Mouse (Mus musculus) regulatory T cell (primary cell): ENCODE measurements around the gene Sftpd.

Source experiments
- in situ Hi-C: fragments of 300-600 bp; cut with MboI, MseI; formaldehyde crosslinking; loops from one replicate; pipeline ENCODE4 v1.15.1; 2025; ENCODE audit warnings: high pct_unique_total_duplicates

Sftpd gene

DNA sequence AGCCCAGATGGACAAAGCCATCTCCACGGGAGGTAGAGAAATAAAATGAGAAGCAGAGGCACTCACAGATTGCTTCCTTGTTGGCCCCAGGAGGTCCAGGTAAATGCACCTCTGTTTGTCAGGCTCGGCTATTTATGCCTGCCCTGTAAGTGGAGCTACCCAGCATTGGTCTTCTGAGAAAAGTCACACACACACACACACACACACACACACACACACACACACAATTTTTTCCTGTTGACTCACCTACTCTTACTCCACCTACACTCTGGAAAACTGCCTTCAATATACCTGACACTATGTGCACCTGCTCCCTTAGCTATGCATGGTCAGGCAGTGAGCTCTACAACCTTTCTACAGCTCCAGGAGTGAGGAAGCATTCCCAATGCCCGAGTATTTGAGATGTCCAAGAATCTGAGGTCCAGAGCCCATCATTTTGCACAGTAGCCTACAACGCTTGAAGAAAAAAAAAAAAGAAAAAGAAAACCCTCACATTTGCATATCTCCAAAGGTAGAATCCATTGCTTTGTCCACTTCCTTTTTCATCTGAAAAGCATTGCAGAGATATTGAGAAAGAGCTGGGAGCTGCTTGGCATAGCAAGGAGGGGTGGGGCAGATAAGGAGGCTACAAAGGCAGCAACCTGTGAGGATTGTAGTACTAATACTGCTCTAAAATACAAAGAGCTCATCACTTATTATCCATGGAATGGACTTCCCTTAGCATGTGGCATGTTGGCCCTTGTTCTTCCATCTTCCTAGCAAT is at the start of gene Sftpd:
Gene Sftpd (minus strand): TSS at position 91 of the 763 bp plus-strand sequence.
- in situ Hi-C loops: no loop called here

DNA sequence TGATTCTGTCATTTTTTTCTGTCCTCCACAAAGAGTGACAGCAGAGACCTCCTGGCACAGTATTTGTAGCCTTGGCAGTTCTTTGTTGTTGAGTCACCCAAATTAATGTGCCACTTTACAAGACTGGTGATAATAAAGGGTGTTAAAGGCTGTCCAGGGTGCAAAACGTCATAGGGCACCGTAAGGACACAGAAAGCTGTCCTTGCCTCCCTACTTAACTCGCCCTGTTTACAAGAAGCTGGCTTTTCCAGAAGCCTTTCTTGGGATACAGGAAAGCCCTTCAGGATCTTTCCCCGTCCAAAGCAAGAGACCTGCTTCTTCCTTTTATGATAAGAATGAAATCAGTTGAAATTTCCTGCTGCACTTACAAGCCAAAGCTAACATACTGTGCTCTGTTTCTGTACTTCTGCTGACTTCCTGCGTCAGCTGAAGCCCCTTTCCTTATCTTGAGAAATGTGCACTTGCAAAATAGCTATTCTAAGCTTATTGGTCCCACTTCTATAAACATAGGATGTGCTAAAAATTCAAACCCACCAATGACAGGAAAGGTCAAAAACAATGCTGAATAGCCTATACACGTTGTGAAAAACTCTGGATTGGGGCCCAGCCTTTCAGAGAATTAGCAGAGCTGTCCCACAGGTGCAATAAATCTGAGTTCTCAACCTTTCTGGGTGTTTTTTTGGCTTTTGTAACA is 13.2 kb upstream of the Sftpd start:
- in situ Hi-C loops: no loop called here

DNA sequence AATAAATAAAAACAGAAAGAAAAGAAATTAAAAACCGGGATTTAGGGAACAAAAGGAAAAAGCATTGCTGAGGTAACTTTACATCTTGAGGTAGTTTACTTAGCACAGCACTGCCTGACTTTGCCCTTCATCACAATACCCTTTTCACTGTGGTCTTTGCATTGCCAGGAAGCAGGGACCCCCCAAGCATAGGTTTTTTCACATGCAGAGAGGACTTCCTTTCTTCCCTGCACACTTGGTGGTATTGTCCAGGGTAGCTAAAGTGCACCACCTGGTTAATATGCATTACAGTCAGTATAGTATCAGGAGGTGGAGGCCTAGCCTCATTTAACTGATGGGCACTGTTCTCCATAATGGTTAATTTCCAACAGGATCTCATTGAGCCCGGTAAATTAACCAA is 4.5 kb upstream of the Sftpd start:
- in situ Hi-C loops: no loop called here

DNA sequence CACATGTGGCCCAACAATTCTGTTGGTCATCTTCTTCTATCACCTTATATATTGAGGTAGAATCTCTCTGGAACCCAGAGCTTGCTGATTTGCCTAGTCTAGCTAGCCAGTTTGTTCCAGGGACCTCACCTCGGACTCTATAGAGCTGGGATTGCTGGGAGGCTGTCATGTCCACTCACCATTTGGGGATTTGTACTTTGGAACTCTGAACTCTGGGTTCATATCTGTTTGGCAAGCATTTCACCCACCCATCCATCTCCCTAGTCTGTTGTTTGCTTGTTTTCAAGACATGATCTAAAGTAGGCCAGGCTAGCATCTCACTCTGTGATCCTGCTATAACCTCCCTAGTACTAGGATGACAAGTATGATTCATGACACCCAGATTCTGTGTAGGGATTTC is 10.1 kb downstream of the Sftpd start:
- in situ Hi-C loops: loop anchor here (25.0 kb wide), 1 partner anchor 737 kb away; the partner anchor contains the start of genes 1700049E17Rik1 and Gm7980

DNA sequence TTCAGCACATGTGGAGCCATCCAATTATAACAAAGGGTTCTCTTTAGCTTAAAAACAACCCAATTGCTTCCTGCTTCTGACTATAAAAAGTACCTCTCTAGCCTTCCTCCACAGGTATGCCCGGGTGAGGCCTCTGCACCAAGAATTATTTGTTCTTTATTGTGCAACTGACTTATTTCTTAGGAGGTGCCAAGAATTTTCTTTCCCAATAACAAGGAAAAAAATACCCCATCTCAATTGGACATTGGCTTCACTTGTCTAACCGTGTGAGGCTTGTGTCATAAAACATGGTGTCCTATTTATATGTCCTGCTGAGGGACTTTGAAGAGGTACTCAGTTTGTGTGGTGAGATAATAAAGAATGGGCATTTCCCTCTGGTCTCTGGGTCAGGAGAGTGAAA is 14.4 kb downstream of the Sftpd start:
- in situ Hi-C loops: loop anchor here (25.0 kb wide), 1 partner anchor 742 kb away; the partner anchor contains the start of genes 1700049E17Rik1 and Gm7980

DNA sequence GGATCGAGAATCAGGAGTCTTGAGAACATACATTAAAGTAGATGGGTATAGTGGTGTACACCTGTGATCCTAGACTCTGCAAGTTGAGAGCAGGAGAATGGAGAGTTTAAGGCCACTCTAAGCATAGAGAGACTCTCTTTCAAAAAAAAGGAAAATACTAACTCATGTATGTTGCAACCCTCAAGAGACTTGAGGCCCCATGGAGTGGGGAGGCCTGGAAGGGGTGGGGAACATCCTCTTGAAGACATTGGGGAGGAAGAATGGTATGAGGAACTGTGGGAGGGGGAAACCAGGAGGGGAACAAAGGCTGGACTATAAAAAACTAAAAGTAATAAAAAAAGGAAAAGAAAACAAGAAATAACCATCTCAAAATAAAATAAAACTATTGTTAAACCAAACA is 16.4 kb downstream of the Sftpd start:
- in situ Hi-C loops: loop anchor here (25.0 kb wide), 1 partner anchor 744 kb away; the partner anchor contains the start of genes 1700049E17Rik1 and Gm7980

DNA sequence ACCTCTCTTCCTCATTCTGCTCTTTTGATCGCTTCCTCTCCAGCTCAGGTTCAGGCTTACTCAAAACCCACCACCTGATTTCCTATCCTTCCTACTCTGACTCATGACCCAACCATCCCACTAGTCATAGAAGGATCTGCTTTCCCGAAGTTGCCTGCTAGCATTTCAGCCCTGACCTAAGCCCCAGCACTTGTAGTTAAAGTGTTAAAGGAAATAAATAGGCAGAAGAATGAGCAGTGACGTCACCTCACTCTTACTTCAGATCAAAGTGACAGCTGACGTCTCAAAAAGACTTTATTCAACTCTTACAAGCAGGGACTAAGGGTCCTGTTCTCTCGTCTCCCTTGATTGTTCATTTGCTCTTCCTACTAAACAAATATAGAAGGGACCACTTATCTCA is 17.7 kb downstream of the Sftpd start:
- in situ Hi-C loops: loop anchor here (25.0 kb wide), 1 partner anchor 745 kb away; the partner anchor contains the start of genes 1700049E17Rik1 and Gm7980

DNA sequence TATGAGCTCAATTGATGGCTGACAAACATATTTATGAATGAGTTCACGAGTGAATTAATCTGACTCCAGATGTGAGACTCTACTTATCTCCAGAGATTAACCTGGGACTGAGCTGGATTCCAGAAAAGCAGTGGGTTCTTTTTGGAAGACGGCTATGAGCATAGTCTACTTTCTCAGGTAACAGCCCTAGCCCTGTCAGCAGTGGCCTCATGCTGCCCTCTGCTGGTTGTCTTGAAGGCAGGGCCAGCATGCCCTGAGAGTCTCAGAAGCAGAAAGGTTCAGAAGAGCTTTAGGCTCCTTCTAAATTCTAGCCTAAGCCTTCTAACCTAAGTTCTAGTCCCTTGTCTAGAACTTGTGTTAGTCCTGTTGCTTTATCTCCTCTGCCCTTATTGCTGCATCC is 22.3 kb downstream of the Sftpd start:
- in situ Hi-C loops: loop anchor here (25.0 kb wide), 1 partner anchor 750 kb away; the partner anchor contains the start of genes 1700049E17Rik1 and Gm7980

DNA sequence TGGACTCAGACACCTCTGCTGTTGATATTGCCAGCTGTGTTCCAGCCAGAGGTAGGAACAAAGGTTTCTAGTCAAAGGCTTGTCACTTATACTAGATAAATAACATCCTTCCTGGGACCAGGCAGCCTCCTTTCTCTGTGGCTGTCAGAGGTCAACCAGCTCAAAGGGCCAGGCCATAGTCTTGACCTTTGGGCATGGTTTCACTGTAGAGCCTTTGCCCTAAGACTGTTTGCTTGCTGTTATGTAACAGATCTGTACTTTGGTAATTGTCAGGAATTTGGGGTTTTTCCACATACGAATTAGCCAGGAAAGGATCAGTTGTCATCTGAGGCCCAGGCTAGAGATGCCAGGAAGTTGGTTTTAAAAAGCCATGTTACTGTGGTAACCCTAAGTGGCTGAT is 24.2 kb downstream of the Sftpd start:
- in situ Hi-C loops: loop anchor here (25.0 kb wide), 1 partner anchor 752 kb away; the partner anchor contains the start of genes 1700049E17Rik1 and Gm7980

DNA sequence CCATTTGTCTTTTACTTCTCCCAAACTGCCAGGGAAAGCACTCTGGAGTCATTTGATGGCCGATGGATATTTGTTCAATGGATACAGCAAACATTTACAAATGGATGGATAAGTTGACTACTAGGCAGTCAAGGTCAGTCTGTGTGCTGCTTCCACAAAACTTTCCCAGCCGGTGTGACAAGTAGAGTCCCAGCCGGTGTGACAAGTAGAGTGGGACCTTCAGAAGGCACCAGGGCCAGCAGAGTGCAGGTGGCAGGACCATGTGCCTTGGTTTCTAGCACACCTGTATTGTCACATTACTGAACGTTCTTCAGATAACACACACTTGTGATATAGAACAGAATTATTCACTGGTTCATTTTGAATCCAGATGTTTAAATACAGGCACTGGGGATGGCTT is 24.9 kb downstream of the Sftpd start:
- in situ Hi-C loops: loop anchor here (25.0 kb wide), 1 partner anchor 752 kb away; the partner anchor contains the start of genes 1700049E17Rik1 and Gm7980

DNA sequence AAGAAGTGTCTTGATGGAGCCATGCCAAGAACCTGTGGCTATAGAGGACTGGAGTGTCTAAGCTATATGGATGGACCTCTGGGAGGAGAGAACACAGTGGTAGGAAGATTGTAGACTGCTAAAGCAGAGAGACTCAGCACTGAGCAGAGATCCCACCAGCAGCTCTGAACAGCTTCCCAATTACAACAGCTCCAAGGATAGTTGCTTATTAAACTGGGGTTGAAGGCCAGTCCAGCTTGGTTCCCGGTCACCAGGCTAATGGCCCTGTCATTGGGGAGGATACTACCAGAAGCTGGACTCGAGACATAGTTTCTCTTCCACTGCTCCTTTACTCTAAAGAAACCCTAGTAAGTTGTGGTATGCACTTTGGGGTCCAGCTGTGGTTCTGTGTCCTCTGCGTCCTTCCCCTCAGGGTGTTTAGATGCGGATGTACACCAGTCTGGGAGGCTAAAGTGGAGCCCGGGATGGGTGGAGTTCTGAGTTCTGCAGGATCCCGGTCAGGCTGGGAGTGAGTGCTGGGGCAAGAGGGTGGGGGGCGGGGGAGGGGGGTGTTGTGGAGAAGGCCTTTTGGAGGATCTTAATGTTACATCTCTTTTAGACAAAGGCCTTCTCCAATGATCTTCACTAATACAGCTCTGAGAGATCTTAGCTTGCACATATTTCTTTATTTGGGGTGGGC is 33.6 kb downstream of the Sftpd start, which contains the start of gene Mbl1:
Gene Mbl1 (plus strand): TSS at position 239 of the 679 bp plus-strand sequence.
- in situ Hi-C loops: loop anchor here (25.0 kb wide), 1 partner anchor 761 kb away; the partner anchor contains the start of genes 1700049E17Rik1 and Gm7980

DNA sequence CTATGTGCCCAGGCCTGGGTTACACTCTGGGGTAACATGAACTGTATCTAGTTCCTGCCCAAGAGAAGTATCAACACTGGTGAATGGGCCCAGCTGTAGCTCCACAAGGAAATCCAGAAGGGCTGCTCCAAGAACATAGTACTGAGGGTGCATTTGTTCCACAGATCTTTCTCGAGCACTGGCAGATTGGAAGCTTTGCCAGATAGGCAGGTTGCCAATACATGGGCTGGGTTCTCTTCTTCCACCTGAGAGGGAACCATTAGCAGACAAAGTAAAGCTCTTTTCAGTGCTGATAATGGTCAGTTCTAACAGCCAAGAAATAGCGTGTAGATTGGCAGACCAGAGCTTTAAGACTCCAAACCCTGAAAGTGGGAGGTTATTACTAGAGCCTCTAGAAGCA is 37.6 kb downstream of the Sftpd start:
- in situ Hi-C loops: no loop called here

DNA sequence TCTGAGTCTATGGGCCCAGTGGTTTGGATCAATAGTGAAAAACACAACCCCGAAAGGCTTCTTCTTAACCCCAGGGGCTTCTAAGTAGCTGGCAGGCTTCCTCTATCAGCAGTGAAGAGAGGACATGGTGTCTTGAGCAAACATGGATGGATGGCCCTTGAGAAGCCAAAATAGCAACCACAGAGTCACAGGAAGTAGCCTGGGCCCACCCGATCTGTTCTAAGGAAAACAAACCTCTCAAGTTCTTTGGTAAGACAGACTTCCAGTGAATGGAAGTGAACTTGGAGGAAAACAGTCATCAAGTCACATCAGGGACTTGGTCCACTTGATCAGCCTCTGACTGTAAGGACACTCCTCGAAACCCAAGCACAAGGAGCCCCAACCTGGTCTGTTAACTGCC is 38.0 kb downstream of the Sftpd start:
- in situ Hi-C loops: no loop called here

DNA sequence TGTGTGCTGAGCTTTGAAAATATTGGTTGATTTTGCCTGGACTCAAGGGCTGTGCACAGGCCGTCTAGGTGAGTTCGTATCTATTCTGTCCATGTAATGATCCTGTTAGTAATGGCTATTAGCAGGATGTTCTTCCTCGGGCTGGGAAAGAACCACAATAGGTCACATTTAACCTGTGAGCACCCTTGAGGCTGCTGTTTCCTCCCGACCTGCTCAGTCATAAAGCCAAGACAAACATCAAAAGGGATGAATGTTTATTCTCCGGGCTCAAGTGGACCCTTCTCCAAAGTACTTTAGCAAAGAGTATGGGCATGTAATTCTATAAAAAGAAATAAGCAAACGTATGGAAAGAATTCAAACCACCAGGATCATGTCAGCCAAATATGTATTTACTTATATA is 38.9 kb downstream of the Sftpd start:
- in situ Hi-C loops: no loop called here

DNA sequence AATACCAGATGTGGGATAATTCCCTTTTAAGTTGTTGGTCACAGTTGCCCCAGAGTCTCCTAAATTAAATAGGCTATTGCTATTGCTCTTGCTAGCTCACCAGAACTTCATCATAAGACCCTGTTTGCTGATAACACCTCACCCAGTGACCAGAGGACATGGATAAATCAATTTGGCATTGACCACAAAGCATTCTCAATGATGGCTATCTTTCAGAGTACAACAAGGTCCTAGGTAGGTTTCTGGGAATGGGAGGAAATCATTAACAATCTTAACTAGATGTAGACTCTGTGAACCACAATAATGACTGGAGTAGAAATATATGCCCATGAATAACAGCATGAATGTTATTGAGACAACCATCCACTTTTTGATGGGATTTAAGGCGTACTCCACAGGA is 44.3 kb downstream of the Sftpd start:
- in situ Hi-C loops: no loop called here

DNA sequence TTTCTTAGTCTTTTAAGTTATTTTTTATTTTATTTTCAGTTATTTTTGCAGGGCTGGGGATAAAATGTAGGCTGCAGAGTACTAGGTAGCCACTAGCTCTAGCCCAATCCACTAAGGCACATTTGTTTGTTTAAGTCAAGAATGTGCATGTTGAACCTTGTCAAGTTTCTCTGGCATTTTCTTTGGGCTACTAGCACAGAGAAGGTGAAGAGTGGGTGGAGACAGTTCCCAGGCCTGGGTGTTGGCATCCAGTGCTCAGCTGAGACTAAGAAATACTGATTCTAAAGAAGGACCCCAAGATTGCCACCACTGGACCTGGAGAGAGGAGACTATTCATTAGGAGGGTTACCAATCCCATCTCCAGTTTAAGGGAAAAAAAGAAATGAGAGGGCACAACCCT is 47.9 kb downstream of the Sftpd start:
- in situ Hi-C loops: no loop called here

DNA sequence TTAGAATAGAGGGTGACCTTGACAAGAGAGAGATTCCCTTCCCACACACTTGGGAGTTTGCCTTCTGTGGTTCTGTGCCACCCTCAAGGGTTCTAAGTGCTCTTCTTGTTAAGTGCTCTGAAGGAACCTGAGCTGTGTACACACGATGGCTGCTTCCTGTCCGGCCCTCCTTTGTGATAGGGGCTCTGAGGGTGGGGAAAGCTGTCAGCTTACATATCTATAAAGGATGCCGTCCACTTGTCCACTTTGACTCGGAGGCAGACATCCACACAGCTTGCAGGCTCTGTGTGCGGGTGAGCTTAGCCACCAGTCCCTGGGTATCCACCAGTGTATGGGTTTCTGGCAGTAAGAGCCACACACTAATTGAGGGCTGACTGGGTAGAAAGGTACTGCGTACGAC is 53.4 kb downstream of the Sftpd start, which contains the start of gene Sftpa1:
Gene Sftpa1 (plus strand): TSS at position 243 of the 400 bp plus-strand sequence.
- in situ Hi-C loops: no loop called here

DNA sequence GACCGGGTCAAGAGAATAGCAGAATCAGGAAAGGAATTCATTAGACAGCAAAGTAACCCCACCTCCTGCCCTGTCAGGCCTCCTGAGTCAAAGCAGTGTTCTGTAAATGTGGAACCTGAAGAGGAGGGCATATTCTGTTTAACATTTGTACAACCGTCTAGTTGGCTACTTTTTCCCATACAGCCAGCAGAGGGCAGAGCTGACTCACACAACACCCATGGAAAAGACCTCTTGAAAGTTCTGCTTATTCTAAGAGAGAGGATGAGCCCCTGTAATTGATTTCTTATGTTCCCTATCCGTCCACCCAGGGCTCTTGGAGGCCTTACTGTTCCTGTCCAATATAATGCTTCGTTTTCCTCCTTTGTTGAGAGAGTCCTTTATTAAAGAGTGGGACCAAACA is 57.0 kb downstream of the Sftpd start:
- in situ Hi-C loops: no loop called here

DNA sequence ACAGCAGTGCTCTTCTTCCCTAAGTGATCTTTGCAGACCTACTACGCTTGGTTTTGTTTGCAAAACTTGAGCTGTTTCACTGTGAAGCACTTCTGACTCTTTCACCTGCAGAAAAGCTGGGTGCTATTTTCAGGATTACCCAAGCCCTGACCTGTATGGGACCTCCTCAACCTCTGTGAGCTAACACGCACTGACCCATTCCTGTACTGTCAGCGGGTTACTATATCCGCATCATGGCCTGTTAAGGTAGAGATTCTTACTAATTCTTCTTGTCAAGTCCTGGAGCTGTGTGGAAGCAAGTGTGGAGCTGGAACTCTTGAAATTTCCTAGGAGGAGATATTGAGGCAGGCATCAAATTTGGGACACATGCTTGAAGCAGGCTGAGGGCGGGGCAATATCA is 60.3 kb downstream of the Sftpd start:
- in situ Hi-C loops: no loop called here
